Mouse (Mus musculus): ENCODE results near the gene Klhl22.
A peak's percentile ranks its signal among the peaks of the same experiment; 100 is the strongest.
"Not testable (repeated sequence)": the region's sequence is repeated elsewhere in the genome, so short reads cannot be mapped to it uniquely, and the experiment has no call there.

The Klhl22 gene

GRCm38 (mm10) chr16:17759344-17759773 lies at the start of gene Klhl22:
Klhl22 (plus strand) TSS chr16:17759618.
- peak; percentile 97 for DNase-seq (ENCODE audit: extremely low spot score)

- no peak for DNase-seq (ENCODE audit: extremely low spot score)
Observed at GRCm38 (mm10) chr16:17717791-17718190, 41.6 kb upstream of the Klhl22 start.

GRCm38 (mm10) chr16:17721114-17721808 lies 38.2 kb upstream of the Klhl22 start:
- no peak for DNase-seq (ENCODE audit: extremely low spot score)

- no peak for DNase-seq (ENCODE audit: extremely low spot score)
Observed at GRCm38 (mm10) chr16:17721822-17722460, 37.5 kb upstream of the Klhl22 start.

- peak; percentile 92 for DNase-seq (ENCODE audit: extremely low spot score)
Observed at GRCm38 (mm10) chr16:17722461-17723324, 36.7 kb upstream of the Klhl22 start.

GRCm38 (mm10) chr16:17723325-17723626 lies 36.1 kb upstream of the Klhl22 start:
- DNase-seq (ENCODE audit: extremely low spot score), result no peak

GRCm38 (mm10) chr16:17724448-17724847 lies 35.0 kb upstream of the Klhl22 start:
- DNase-seq (ENCODE audit: extremely low spot score), result no peak

- DNase-seq (ENCODE audit: extremely low spot score), result peak; percentile 38
Observed at GRCm38 (mm10) chr16:17727179-17727861, 32.1 kb upstream of the Klhl22 start.

- DNase-seq (ENCODE audit: extremely low spot score), result no peak
Observed at GRCm38 (mm10) chr16:17729974-17730373, 29.4 kb upstream of the Klhl22 start.

GRCm38 (mm10) chr16:17732021-17732420 lies 27.4 kb upstream of the Klhl22 start:
- DNase-seq (ENCODE audit: extremely low spot score), result no peak

GRCm38 (mm10) chr16:17732431-17732830 lies 27.0 kb upstream of the Klhl22 start:
- no peak for DNase-seq (ENCODE audit: extremely low spot score)

GRCm38 (mm10) chr16:17732841-17733340 lies 26.5 kb upstream of the Klhl22 start, which contains the start of gene Med15:
Med15 (minus strand) TSS chr16:17732891.
- DNase-seq (ENCODE audit: extremely low spot score), result no peak

- DNase-seq (ENCODE audit: extremely low spot score), result no peak
Observed at GRCm38 (mm10) chr16:17733646-17734045, 25.8 kb upstream of the Klhl22 start.

GRCm38 (mm10) chr16:17734872-17735271 lies 24.5 kb upstream of the Klhl22 start:
- not testable (repeated sequence) for DNase-seq (ENCODE audit: extremely low spot score)

GRCm38 (mm10) chr16:17736156-17736555 lies 23.3 kb upstream of the Klhl22 start:
- no peak for DNase-seq (ENCODE audit: extremely low spot score)

- DNase-seq (ENCODE audit: extremely low spot score), result no peak
Observed at GRCm38 (mm10) chr16:17740080-17740479, 19.3 kb upstream of the Klhl22 start.

GRCm38 (mm10) chr16:17742810-17743209 lies 16.6 kb upstream of the Klhl22 start:
- DNase-seq (ENCODE audit: extremely low spot score), result no peak

- DNase-seq (ENCODE audit: extremely low spot score), result no peak
Observed at GRCm38 (mm10) chr16:17743279-17743678, 16.1 kb upstream of the Klhl22 start.

- DNase-seq (ENCODE audit: extremely low spot score), result peak; percentile 59
Observed at GRCm38 (mm10) chr16:17744536-17744935, 14.9 kb upstream of the Klhl22 start.

GRCm38 (mm10) chr16:17745067-17745466 lies 14.4 kb upstream of the Klhl22 start:
- no peak for DNase-seq (ENCODE audit: extremely low spot score)

- no peak for DNase-seq (ENCODE audit: extremely low spot score)
Observed at GRCm38 (mm10) chr16:17753001-17753400, 6.4 kb upstream of the Klhl22 start.

GRCm38 (mm10) chr16:17753686-17754085 lies 5.7 kb upstream of the Klhl22 start:
- no peak for DNase-seq (ENCODE audit: extremely low spot score)

All from embryo, embryonic 9.5 days (tissue).